Mouse (Mus musculus) hindbrain, embryonic 14.5 days (tissue): ENCODE results near the gene Cnih1. TPM values are rescaled to one million over a fixed set of nuclear protein-coding genes. Genes with fewer than 3 reads are reported as not detected.
A peak's percentile ranks its signal among the peaks of the same experiment; 100 is the strongest.

ENCODE experiments used
- ATAC-seq: fragments of 200-750 bp; cut with Nextera tagmentation; 2 replicates; pipeline ENCODE4 v1.8.0; 2017; ENCODE audit warnings: moderate number of reproducible peaks, mild to moderate bottlenecking, moderate TSS enrichment, moderate library complexity; ENCODE audit not compliant: low FRiP score
- DNase-seq: peaks from one replicate; pipeline ENCODE4 v3.0.0-alpha.2; 2015; ENCODE audit warnings: low spot score
- H3K27ac ChIP-seq: fragments of 300-500 bp; sonication (generic); 2 replicates; pipeline ENCODE4 v1.5.1; 2014; ENCODE audit warnings: mild to moderate bottlenecking, moderate library complexity
- H3K27me3 ChIP-seq: fragments of 300-500 bp; sonication (generic); 2 replicates; pipeline ENCODE4 v1.6.1; 2014; ENCODE audit warnings: mild to moderate bottlenecking, low read length, mixed read lengths; ENCODE audit not compliant: control insufficient read depth, insufficient read depth
- H3K36me3 ChIP-seq: fragments of 300-500 bp; sonication (generic); replicated peaks from 2 replicates; pipeline ENCODE4 v1.6.1; 2014; ENCODE audit not compliant: control insufficient read depth, insufficient read depth
- H3K4me1 ChIP-seq: fragments of 300-500 bp; sonication (generic); replicated peaks from 2 replicates; pipeline ENCODE4 v1.6.1; 2014; ENCODE audit warnings: antibody characterized with exemption, low read length, mixed read lengths; ENCODE audit not compliant: control insufficient read depth, insufficient read depth
- H3K4me2 ChIP-seq: fragments of 300-500 bp; sonication (generic); replicated peaks from 2 replicates; pipeline ENCODE4 v1.6.1; 2014; ENCODE audit warnings: mild to moderate bottlenecking, moderate library complexity
- H3K4me3 ChIP-seq: fragments of 300-500 bp; sonication (generic); replicated peaks from 2 replicates; pipeline ENCODE4 v1.5.1; 2014; ENCODE audit warnings: mild to moderate bottlenecking, low read length
- H3K9ac ChIP-seq: fragments of 300-500 bp; sonication (generic); 2 replicates; pipeline ENCODE4 v1.6.1; 2014
- H3K9me3 ChIP-seq: fragments of 300-500 bp; sonication (generic); 2 replicates; pipeline ENCODE4 v1.6.1; 2016; ENCODE audit warnings: low read length; ENCODE audit not compliant: control insufficient read depth
- WGBS: fragments of 180-500 bp; shearing (Covaris S2); extraction: QIAGEN DNeasy Blood & Tissue Kit; methylation state at CpG from one replicate; pipeline ENCODE4 v1.1.7; 2014; 5-methylcytosine and 5-hydroxymethylcytosine counted together
- polyA plus RNA-seq: library from polyadenylated mRNA; unstranded; fragments of >200 nt; fragmentation: Nextera tagmentation; extraction: Ambion mirVana; gene quantifications from 2 replicates; pipeline ENCODE4 v1.2.1, GENCODE M21; 2014

The Cnih1 gene
- polyA plus RNA-seq, 1 experiment from 2014 or later = 212 TPM

- WGBS = 92% methylated on average over 5 of the region's 5 CpGs
- no peaks in the 10 kb centered on the region for H3K27me3 ChIP-seq
- no peaks in the 10 kb centered on the region for H3K4me1 ChIP-seq
- no peak overlapping the region for H3K27ac ChIP-seq
- no peak overlapping the region for H3K4me3 ChIP-seq
- no peak overlapping the region for H3K4me2 ChIP-seq
- no peak for DNase-seq
- H3K9ac ChIP-seq = no peak overlapping the region
- H3K36me3 ChIP-seq = peaks cover 1% of the 10 kb centered on the region; the same call in 1 of the 2 replicates
- H3K9me3 ChIP-seq = no peaks in the 10 kb centered on the region
- no peak for ATAC-seq
Measured at GRCm38 (mm10) chr14:46794157-46794556, 5.9 kb upstream of the Cnih1 start.

DNA sequence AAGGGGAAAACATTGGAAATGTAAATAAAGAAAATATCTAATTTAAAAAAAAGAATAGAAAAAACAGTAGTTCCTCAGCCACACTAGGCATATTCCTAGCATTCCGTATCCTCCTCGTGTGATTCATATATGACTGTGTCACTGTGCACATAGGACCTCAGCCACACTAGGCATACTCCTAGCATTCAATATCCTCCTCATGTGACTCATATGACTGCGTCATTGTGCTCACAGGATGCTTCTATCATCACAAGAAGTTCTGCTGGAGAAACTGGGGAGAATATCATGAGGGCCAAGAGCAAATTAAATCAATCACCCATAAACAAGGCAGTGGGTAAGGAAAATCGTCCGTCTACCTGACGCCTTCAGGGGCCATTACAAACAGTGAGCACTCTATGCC lies 2.5 kb upstream of the Cnih1 start:
- 94% methylated on average over 6 of the region's 6 CpGs for WGBS
- Histone ChIP-seq H3K9ac (no peak overlapping the region), H3K4me2 (no peak overlapping the region), H3K4me3 (no peak overlapping the region), H3K36me3 (no peaks in the 10 kb centered on the region), H3K27me3 (no peaks in the 10 kb centered on the region), H3K9me3 (no peaks in the 10 kb centered on the region), H3K4me1 (peaks cover 9% of the 10 kb centered on the region), H3K27ac (no peak overlapping the region)
- DNase-seq (no peak), ATAC-seq (no peak)

GRCm38 (mm10) chr14:46790303-46790702 lies 2.1 kb upstream of the Cnih1 start:
- no peak overlapping the region for H3K27ac ChIP-seq
- 73% methylated on average over 4 of the region's 4 CpGs for WGBS
- no peak for ATAC-seq

DNA sequence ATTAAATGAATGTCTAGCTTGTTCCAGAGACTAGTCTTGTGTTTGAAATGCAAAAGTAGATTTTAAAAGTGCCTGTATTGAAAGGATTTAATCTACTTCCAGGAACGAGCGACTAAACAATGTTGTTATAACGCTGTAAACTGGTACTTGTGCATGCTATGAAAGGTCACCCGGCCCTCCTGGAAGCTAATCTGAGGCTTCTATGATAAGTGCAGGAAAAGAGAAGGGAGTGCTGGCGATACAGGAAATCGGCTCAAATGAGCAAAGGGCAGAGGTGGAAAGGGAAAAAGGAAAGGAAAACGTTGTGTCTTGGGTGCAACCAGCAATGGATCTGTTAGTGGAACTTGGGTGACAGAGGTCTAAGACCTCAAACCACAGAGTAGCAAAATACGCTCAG lies 292 bp upstream of the Cnih1 start:
- Histone ChIP-seq H3K36me3 (peaks cover 7% of the 10 kb centered on the region), H3K4me2 (peak overlapping the region; percentile 91), H3K9ac (peak overlapping the region; percentile 92; the same call in 1 of the 2 replicates), H3K4me3 (peak overlapping the region; percentile 87), H3K9me3 (no peaks in the 10 kb centered on the region), H3K4me1 (peaks cover 9% of the 10 kb centered on the region), H3K27ac (peak overlapping the region; percentile 99), H3K27me3 (no peaks in the 10 kb centered on the region)
- WGBS = 32% methylated on average over 8 of the region's 8 CpGs
- 0 out of 2 replicates have a peak, but pooled peaks have one; percentile 4 for ATAC-seq
- no peak for DNase-seq

More at GRCm38 (mm10) chr14:46790303-46790702, 2.1 kb upstream of the Cnih1 start:
- Histone ChIP-seq H3K9me3 (no peaks in the 10 kb centered on the region), H3K9ac (no peak overlapping the region), H3K36me3 (no peaks in the 10 kb centered on the region), H3K4me2 (no peak overlapping the region), H3K27me3 (no peaks in the 10 kb centered on the region), H3K4me3 (no peak overlapping the region), H3K4me1 (peaks cover 9% of the 10 kb centered on the region)
- no peak for DNase-seq

DNA sequence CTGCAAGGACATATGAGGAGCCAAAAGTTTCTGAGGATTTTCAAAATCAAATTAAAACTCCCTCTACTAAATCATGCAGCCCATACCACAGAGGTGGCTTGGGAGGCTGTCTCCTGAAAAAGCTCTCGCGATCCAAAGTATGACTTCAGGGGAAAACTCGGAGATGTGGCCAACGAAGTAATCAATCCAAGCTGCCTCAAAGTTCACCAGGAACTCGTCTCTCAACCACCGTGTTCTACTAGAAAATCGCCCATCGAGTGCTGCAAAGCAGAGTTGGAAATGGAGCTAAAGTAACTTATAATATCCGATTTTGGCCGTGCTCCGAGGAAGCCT lies 791 bp downstream of the Cnih1 start:
- peak overlapping the region; percentile 99 for H3K27ac ChIP-seq
- peak overlapping the region; percentile 91 for H3K4me2 ChIP-seq
- ATAC-seq = no peak
- no peak for DNase-seq
- no peaks in the 10 kb centered on the region for H3K9me3 ChIP-seq
- H3K27me3 ChIP-seq = no peaks in the 10 kb centered on the region
- peak overlapping the region; percentile 87 for H3K4me3 ChIP-seq
- peaks cover 9% of the 10 kb centered on the region for H3K4me1 ChIP-seq
- under 1% methylated on average over 11 of the region's 11 CpGs for WGBS
- peaks cover 17% of the 10 kb centered on the region for H3K36me3 ChIP-seq
- H3K9ac ChIP-seq = peak overlapping the region; percentile 92

DNA sequence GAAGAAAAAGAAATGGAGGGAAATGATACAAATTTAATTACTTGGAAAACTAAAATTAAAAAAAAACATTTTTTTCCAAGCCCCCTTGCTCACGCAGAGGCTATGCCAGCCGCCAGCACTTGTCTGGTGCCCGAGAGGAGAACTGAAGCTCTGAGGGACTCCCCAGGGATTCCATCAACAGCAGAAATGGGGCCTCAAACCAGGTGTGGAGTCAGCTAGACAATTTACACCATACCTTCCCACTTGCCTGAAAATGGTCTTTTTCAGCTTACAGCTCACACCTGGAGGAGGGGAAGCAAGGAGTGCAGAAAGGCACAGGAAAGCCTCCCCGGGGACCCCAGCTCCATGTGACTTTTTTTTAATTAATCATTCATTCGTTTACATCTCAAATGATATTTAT lies 3.0 kb downstream of the Cnih1 start:
- no peaks in the 10 kb centered on the region for H3K9me3 ChIP-seq
- 74% methylated on average over 5 of the region's 5 CpGs for WGBS
- peaks cover 9% of the 10 kb centered on the region for H3K4me1 ChIP-seq
- H3K4me2 ChIP-seq = no peak overlapping the region
- H3K27me3 ChIP-seq = no peaks in the 10 kb centered on the region
- DNase-seq (no peak), ATAC-seq (no peak)
- no peak overlapping the region for H3K4me3 ChIP-seq
- H3K27ac ChIP-seq = no peak overlapping the region
- peaks cover 28% of the 10 kb centered on the region for H3K36me3 ChIP-seq
- no peak overlapping the region for H3K9ac ChIP-seq

GRCm38 (mm10) chr14:46783327-46783926 lies 4.8 kb downstream of the Cnih1 start:
- Histone ChIP-seq H3K27me3 (no peaks in the 10 kb centered on the region), H3K4me3 (no peak overlapping the region), H3K4me2 (no peak overlapping the region), H3K9ac (no peak overlapping the region), H3K36me3 (peaks cover 46% of the 10 kb centered on the region), H3K27ac (no peak overlapping the region), H3K4me1 (peaks cover 9% of the 10 kb centered on the region), H3K9me3 (no peaks in the 10 kb centered on the region)
- 92% methylated on average over 10 of the region's 10 CpGs for WGBS
- DNase-seq (no peak), ATAC-seq (no peak)

GRCm38 (mm10) chr14:46782187-46782828 lies 5.9 kb downstream of the Cnih1 start:
- H3K4me1 ChIP-seq = peaks cover 8% of the 10 kb centered on the region
- 83% methylated on average over 8 of the region's 8 CpGs for WGBS
- H3K36me3 ChIP-seq = peaks cover 57% of the 10 kb centered on the region
- no peak overlapping the region for H3K9ac ChIP-seq
- no peak overlapping the region for H3K27ac ChIP-seq
- ATAC-seq (no peak), DNase-seq (no peak)
- no peaks in the 10 kb centered on the region for H3K9me3 ChIP-seq
- no peaks in the 10 kb centered on the region for H3K27me3 ChIP-seq
- no peak overlapping the region for H3K4me2 ChIP-seq
- no peak overlapping the region for H3K4me3 ChIP-seq

DNA sequence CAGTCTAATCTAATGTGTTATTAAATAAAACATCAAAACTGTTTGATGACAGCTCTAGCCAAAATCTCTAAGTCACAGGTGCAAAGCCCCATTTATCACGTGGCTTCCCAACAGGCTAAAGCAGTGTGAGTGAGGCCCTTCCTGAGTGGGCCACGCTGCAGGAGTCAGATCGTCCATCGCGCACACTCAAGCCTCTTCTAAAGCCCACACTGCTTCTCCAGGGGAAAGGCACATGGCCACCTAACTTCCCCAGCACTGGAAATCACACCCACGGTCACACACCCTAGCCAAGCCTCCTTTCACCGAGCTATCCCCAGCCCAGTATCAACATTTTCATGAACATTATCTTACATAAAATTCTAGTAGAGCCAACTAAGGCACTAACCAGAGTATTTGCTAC lies 7.1 kb downstream of the Cnih1 start:
- DNase-seq = no peak
- H3K36me3 ChIP-seq = peaks cover 69% of the 10 kb centered on the region
- WGBS = 96% methylated on average over 7 of the region's 7 CpGs

More for the DNA sequence above, 7.1 kb downstream of the Cnih1 start:
- Histone ChIP-seq H3K4me3 (no peak overlapping the region), H3K4me1 (no peaks in the 10 kb centered on the region; the same call in 1 of the 2 replicates), H3K27me3 (no peaks in the 10 kb centered on the region), H3K27ac (no peak overlapping the region), H3K9ac (no peak overlapping the region), H3K9me3 (no peaks in the 10 kb centered on the region), H3K4me2 (no peak overlapping the region)
- ATAC-seq = no peak
